Mouse (Mus musculus) heart, embryonic 14.5 days (tissue): ENCODE measurements around the gene Togaram2. TPM values are rescaled to one million over a fixed set of nuclear protein-coding genes. Genes with fewer than 3 reads are reported as not detected.

ENCODE experiments used
- ATAC-seq: fragments of 200-750 bp; cut with Nextera tagmentation; 2 replicates; pipeline ENCODE4 v1.8.0; 2017; ENCODE audit warnings: low read depth, moderate TSS enrichment; ENCODE audit not compliant: insufficient number of reproducible peaks, insufficient read depth, low FRiP score
- H3K27ac ChIP-seq, 2 experiments: fragments of 200-500 bp in 1 of 2; fragments of 300-500 bp in 1 of 2; sonication (generic) in 1 of 2; replicated peaks in 1 of 2; 2 replicates each; pipeline ENCODE4 v1.5.1; 2012 to 2014; ENCODE audit warnings: low read depth in 2 of 2, low read length in 2 of 2, control low read depth in 1 of 2, mild to moderate bottlenecking in 1 of 2, mixed read lengths in 1 of 2; ENCODE audit not compliant: control insufficient read depth in 1 of 2, insufficient read depth in 1 of 2
- H3K27me3 ChIP-seq: fragments of 300-500 bp; sonication (generic); 2 replicates; pipeline ENCODE4 v1.6.1; 2014; ENCODE audit warnings: mild to moderate bottlenecking, low read length, control low read depth; ENCODE audit not compliant: control insufficient read depth, insufficient read depth
- H3K36me3 ChIP-seq: fragments of 300-500 bp; sonication (generic); 2 replicates; pipeline ENCODE4 v1.6.1; 2014; ENCODE audit warnings: mild to moderate bottlenecking, control low read depth, low read length, mixed read lengths; ENCODE audit not compliant: control insufficient read depth, insufficient read depth
- H3K4me1 ChIP-seq, 2 experiments: fragments of 200-500 bp in 1 of 2; fragments of 300-500 bp in 1 of 2; sonication (generic) in 1 of 2; 2 replicates each; pipeline ENCODE4 v1.6.1; 2012 to 2014; ENCODE audit warnings: low read length in 2 of 2, control low read depth in 1 of 2, mixed read lengths in 1 of 2; ENCODE audit not compliant: control insufficient read depth in 2 of 2, insufficient read depth in 2 of 2
- H3K4me2 ChIP-seq: fragments of 300-500 bp; sonication (generic); 2 replicates; pipeline ENCODE4 v1.6.1; 2014; ENCODE audit warnings: mild to moderate bottlenecking, low read length
- H3K4me3 ChIP-seq, 2 experiments: fragments of 200-500 bp in 1 of 2; fragments of 300-500 bp in 1 of 2; sonication (generic) in 1 of 2; 2 replicates each; pipeline ENCODE4 v1.5.1; 2012 to 2014; ENCODE audit warnings: low read length in 2 of 2, mild to moderate bottlenecking in 2 of 2, control low read depth in 1 of 2, low read depth in 1 of 2, moderate library complexity in 1 of 2; ENCODE audit not compliant: control insufficient read depth in 1 of 2, insufficient read depth in 1 of 2
- H3K9ac ChIP-seq: fragments of 300-500 bp; sonication (generic); 2 replicates; pipeline ENCODE4 v1.6.1; 2014; ENCODE audit warnings: mild to moderate bottlenecking, low read length
- H3K9me3 ChIP-seq: fragments of 300-500 bp; sonication (generic); 2 replicates; pipeline ENCODE4 v1.6.1; 2016; ENCODE audit warnings: low read length, control low read depth; ENCODE audit not compliant: control insufficient read depth
- WGBS: fragments of 180-500 bp; shearing (Covaris S2); extraction: QIAGEN DNeasy Blood & Tissue Kit; methylation state at CpG from one replicate; pipeline ENCODE4 v1.1.7; 2014; 5-methylcytosine and 5-hydroxymethylcytosine counted together
- polyA plus RNA-seq: library from polyadenylated mRNA; unstranded; fragments of >200 nt; fragmentation: Nextera tagmentation; extraction: Ambion mirVana; gene quantifications from 2 replicates; pipeline ENCODE4 v1.2.1, GENCODE M21; 2014

Togaram2 gene
- polyA plus RNA-seq, 1 experiment from 2014 or later: 2.8 TPM

DNA sequence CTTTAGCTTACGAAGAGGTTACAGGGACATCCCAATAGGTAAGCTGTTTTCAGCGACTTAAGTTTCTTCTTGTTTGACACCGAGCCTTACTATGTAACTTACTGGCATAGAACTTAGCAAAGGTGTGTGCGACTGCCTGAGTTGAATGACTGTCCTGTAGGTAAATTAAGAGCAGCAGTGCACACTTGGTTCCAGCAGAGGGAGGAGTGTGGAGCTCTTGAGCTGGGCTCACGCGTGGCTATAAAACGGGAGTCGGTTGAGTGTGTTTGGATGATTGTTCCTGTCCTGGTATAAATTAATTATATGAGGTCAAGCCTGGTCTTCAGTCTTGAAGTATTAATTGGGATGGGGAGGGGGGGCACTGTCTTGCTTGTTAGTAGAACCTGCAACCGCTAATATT lies 23.1 kb upstream of the Togaram2 start:
- no peak overlapping the region for H3K4me3 ChIP-seq
- no peaks in the 10 kb centered on the region for H3K9me3 ChIP-seq
- H3K4me1 ChIP-seq: no peaks in the 10 kb centered on the region
- no peak overlapping the region for H3K9ac ChIP-seq
- H3K27me3 ChIP-seq: no peaks in the 10 kb centered on the region
- H3K36me3 ChIP-seq: peaks cover 87% of the 10 kb centered on the region
- 88% methylated on average over 9 of the region's 9 CpGs for WGBS
- no peak overlapping the region for H3K27ac ChIP-seq
- no peak for ATAC-seq
- no peak overlapping the region for H3K4me2 ChIP-seq

DNA sequence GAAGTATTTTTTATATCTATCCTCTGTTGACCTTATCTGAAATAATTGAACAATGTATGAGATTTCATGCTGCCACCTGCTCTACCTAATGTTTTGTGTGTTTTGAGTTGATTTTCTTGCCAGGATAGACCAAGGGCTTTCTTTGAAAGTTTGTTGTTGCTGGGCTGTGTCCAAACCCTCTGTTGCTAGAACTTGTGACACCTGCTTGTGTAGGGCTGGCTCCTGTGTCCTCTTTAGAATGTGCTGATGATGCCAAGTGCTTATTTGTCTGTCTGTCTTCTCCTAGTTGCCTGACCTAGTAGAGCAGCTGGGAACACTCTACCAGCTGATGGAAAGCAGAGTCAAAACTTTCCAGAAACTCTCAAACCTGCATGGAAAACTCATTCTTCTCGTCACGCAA lies 20.6 kb upstream of the Togaram2 start:
- H3K9me3 ChIP-seq: no peaks in the 10 kb centered on the region
- 80% methylated on average over 2 of the region's 2 CpGs for WGBS
- H3K4me3 ChIP-seq: no peak overlapping the region
- H3K4me1 ChIP-seq: no peaks in the 10 kb centered on the region
- H3K4me2 ChIP-seq: no peak overlapping the region
- no peaks in the 10 kb centered on the region for H3K27me3 ChIP-seq
- peaks cover 91% of the 10 kb centered on the region for H3K36me3 ChIP-seq
- no peak overlapping the region for H3K27ac ChIP-seq
- H3K9ac ChIP-seq: no peak overlapping the region
- no peak for ATAC-seq

GRCm38 (mm10) chr17:71652934-71653333 lies 20.1 kb upstream of the Togaram2 start:
- no peaks in the 10 kb centered on the region for H3K4me1 ChIP-seq
- no peaks in the 10 kb centered on the region for H3K27me3 ChIP-seq
- H3K27ac ChIP-seq: no peak overlapping the region
- H3K9me3 ChIP-seq: no peaks in the 10 kb centered on the region
- H3K9ac ChIP-seq: no peak overlapping the region
- H3K4me3 ChIP-seq: no peak overlapping the region
- no peak overlapping the region for H3K4me2 ChIP-seq
- ATAC-seq: no peak
- 89% methylated on average over 5 of the region's 5 CpGs for WGBS
- H3K36me3 ChIP-seq: peaks cover 91% of the 10 kb centered on the region

- Histone ChIP-seq H3K4me1 (no peaks in the 10 kb centered on the region), H3K4me2 (no peak overlapping the region), H3K27ac (no peak overlapping the region), H3K36me3 (peaks cover 70% of the 10 kb centered on the region), H3K9ac (no peak overlapping the region), H3K9me3 (no peaks in the 10 kb centered on the region), H3K4me3 (no peak overlapping the region), H3K27me3 (no peaks in the 10 kb centered on the region)
- ATAC-seq: no peak
- WGBS: 88% methylated on average over 4 of the region's 4 CpGs
Observed at GRCm38 (mm10) chr17:71657521-71657920, 15.5 kb upstream of the Togaram2 start.

GRCm38 (mm10) chr17:71658666-71659065 lies 14.4 kb upstream of the Togaram2 start:
- H3K4me3 ChIP-seq: no peak overlapping the region
- H3K36me3 ChIP-seq: peaks cover 61% of the 10 kb centered on the region
- no peaks in the 10 kb centered on the region for H3K9me3 ChIP-seq
- peaks cover 0 to 2% of the 10 kb centered on the region in 2 experiments; a peak in 1 of 4 replicates for H3K4me1 ChIP-seq
- H3K4me2 ChIP-seq: no peak overlapping the region
- no peaks in the 10 kb centered on the region for H3K27me3 ChIP-seq
- H3K27ac ChIP-seq: no peak overlapping the region
- no peak overlapping the region for H3K9ac ChIP-seq
- WGBS: 92% methylated on average over 10 of the region's 10 CpGs
- ATAC-seq: no peak

DNA sequence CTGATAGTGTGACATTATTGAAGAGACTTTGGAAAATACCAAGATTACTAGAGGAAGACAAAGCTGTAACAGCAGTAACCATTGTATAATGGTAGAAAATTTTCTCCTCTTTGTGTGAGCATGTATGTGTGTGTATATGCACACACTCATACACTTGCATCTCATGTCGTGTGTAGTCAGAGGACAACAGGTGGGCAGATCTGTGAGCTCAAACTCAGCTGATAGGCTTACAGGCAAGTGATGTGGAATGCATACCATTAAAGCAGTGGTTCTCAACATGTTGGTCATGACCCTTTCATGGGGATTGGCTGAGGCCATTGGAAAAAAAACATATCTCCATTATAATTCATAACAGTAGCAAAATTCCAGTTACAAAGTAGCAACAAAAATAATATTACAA lies 12.7 kb upstream of the Togaram2 start:
- Histone ChIP-seq H3K9me3 (no peaks in the 10 kb centered on the region), H3K9ac (no peak overlapping the region), H3K4me3 (no peak overlapping the region), H3K27me3 (no peaks in the 10 kb centered on the region), H3K4me2 (no peak overlapping the region), H3K4me1 (peaks cover 0 to 6% of the 10 kb centered on the region in 2 experiments; a peak in 1 of 4 replicates), H3K36me3 (peaks cover 45% of the 10 kb centered on the region), H3K27ac (no peak overlapping the region)
- 41% methylated on average over 1 of the region's 1 CpGs for WGBS
- ATAC-seq: no peak

DNA sequence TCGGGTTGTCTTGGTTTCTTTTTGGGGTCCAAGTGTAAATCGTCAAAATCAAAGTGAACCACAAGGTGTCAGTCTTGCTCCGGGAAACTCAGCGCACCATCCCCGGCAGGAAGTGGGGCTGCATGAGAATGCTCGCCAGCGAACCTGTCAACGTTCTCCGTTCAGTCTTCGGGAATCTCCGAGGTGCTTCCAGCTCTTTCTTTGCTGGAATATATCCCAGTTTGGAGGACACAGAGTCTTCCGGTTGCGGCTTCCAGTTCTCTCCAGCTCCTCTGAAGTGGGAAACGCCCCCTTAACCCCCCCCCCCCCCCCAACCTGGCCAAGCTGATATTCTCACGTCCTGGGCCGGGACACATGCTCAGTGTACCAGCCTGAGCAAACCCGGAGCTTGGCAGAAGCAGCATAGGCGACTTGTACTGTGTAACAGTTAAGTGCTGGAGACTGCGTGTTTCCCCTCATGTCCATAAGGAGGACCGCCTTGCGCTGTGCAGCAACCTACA lies 10.3 kb upstream of the Togaram2 start:
- Histone ChIP-seq H3K27ac (peak overlapping the region; percentile 34 to 35; a peak in 3 of 4 replicates), H3K4me2 (peak overlapping the region; percentile 69), H3K9me3 (no peaks in the 10 kb centered on the region), H3K4me3 (peak overlapping the region; percentile 33 to 36), H3K4me1 (peaks cover 0 to 6% of the 10 kb centered on the region in 2 experiments; a peak in 1 of 4 replicates), H3K27me3 (no peaks in the 10 kb centered on the region), H3K36me3 (peaks cover 21% of the 10 kb centered on the region), H3K9ac (peak overlapping the region; percentile 68)
- 6% methylated on average over 21 of the region's 21 CpGs for WGBS
- peak; percentile 79 for ATAC-seq

- peak overlapping the region; percentile 69; the same call in 1 of the 2 replicates for H3K4me2 ChIP-seq
- H3K36me3 ChIP-seq: peaks cover 15% of the 10 kb centered on the region; the same call in 1 of the 2 replicates
- no peaks in the 10 kb centered on the region for H3K27me3 ChIP-seq
- no peak for ATAC-seq
- H3K27ac ChIP-seq: no peak overlapping the region
- H3K4me3 ChIP-seq: no peak overlapping the region
- 77% methylated on average over 6 of the region's 6 CpGs for WGBS
- no peaks in the 10 kb centered on the region for H3K9me3 ChIP-seq
- H3K9ac ChIP-seq: no peak overlapping the region
- H3K4me1 ChIP-seq: peaks cover 0 to 6% of the 10 kb centered on the region in 2 experiments; a peak in 1 of 4 replicates
Observed at GRCm38 (mm10) chr17:71663491-71663890, 9.6 kb upstream of the Togaram2 start.
